Mouse (Mus musculus) thymus, postnatal 25 days (tissue): Measurements from ENCODE around the gene Prdm2.

Source experiments
- DNase-seq: peaks from one replicate; pipeline ENCODE4 v3.0.0; 2022

The Prdm2 gene

DNA sequence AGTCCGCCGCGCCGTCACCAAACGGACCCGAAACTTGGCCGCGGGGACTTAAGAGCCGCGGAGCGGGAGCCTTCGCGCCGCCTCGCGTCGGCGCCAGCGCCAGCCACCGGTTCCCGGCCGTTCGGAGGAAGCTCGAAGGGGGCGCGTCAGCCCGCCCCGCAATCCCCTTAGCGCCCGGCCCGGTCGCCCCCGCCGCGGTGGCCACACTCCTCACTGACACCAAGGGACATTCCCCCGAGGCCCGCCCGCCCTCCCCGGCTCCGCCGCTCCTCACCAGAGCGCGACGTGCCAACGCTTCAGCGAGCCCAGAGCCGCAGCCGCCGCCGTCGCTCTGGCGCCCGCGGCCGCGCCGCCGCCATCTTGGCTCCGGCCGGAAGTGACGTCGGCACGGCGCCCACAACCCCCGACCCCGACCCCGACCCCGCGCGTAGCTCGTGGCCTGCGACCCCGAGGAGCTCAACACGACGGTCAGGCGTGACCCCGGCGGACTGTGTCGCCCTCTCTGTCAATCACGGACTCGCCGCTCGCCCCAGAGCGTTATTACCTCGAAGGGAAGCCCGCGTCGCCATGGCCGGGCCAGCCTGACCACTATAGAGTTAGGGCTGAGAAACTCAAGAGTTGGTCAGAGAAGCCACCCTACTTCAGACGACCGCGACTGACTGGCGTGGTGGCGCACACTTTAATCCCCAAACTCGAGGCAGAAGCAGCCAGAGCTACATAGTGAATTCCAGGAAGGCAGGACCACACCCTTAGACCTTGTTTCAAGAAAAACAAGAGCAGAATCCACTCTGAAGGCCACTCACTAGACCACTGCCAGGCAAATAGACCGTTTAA is at the start of gene Prdm2:
Gene Prdm2 (minus strand): TSS at position 655 of the 834 bp plus-strand sequence.
- peak; percentile 66 for DNase-seq

DNA sequence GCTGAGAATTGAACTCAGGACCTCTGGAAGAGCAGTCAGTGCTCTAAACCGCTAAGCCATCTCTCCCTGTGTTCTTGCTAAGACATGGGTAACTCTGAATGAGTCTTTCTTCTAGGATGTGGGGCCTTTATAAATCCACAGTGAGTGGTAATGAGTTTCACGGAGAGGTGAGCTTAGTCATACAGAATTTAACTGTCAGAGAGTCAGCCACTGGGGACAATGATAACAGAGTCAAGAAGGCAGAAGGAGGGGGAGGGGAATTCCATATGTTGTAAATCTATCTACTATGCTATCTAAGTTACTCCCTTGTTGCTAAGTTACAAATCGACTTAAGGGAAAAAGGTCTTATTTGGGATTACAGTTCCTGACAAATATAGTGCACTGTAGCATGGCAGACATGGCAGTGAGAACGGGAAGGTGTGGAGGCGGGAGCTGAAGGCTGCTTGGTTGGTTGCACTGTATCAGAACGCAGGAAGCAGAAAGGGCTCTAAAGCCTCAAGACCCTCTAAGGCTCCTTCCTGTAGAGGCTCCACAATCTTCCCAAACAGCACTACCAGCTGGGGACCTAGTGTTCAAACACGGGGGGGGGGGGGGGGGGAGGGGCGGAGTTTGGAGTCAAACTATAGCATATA is 47.0 kb upstream of the Prdm2 start:
- no peak for DNase-seq

DNA sequence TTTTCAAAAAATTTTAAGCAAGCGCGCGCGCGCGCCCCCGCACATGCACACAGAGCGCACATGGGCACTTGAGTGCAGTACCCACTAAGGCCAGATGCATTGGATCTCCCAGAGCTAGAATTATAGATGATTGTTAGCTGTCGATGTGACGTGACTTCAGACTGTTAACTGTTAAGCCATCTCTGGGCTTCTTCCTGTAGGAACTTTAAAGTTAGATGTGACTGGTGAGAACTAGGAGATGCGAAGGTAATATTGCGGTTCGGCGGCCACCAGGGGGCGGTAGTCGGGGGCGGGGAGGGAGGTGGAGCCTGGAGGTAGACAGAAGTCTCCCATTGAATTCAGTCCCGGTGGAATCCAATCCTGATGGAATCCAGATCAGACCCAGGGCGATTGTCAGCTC is 45.7 kb upstream of the Prdm2 start:
- peak; percentile 37 for DNase-seq

DNA sequence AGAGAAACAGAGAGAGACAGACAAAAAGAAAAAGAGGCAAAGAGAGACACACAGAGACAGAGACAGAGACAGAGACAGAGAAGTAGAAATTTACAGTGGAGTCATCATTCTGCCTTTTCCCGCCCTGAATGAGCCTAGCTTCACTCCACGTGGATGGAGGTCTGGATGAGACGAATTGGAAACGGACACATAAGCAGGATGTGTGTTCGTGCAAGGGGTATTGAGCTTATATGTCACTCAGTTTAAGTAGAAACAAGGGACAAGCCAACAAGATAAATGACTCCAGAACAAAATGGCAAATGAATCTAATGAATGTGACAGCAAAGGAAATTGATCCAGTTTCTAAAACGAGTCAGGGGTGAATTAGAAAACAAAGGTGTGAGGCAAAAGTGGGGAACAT is 45.2 kb upstream of the Prdm2 start:
- DNase-seq, result no peak

DNA sequence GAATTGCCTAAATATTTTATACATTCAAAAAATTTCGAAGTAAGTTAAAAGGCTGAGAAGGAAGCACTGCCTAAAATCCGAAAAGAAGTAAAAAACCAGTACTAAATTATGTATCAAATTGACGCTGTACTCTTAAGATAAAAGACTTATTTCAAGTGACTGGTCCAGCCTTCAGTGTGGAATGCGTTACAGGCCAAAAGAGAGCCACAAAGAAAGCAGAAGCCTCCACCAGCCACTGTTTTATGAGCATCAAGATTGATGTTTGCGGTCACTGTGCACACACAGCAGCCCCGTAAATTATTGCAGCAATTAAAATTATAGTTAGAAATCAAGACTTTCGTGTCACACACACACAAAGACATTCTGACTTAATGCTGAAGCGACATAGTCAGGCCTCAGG is 42.7 kb upstream of the Prdm2 start:
- DNase-seq, result no peak

DNA sequence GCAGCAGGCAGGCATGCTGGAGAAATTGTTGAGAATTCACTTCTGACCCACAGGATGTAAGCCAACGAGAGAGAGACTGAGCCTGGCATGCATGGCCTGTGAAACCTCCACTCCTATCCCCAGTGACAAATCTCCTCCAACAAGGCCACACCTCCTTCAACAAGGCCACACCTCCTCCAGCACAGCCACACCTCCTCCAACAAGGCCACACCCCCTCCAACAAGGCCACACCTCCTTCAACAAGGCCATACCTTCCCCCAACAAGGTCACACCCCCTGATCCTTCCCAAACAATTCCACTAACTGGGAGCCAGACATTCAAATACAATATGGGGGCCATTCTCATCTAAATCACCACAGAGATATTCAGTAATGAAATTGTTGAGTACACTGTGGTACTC is 40.6 kb upstream of the Prdm2 start:
- no peak for DNase-seq

DNA sequence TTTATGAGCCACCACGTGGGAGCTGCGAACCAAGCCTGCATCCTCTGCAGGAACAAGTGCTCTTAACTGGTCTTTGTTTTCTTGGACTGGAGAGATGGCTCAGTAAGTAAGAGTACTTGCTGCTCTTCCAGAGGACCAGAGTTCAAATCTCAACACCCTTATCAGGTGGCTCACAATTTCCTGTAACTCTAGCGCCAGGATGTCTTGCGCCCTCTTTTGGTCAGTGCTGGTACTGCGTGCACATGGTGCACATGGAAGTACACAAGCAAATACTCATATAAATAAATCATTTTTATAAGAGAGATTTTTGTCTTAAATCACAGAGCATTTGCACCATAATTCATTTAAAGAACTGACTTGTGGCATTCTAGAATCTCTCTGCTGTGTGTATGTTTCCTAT is 35.3 kb upstream of the Prdm2 start:
- peak; percentile 22 for DNase-seq

DNA sequence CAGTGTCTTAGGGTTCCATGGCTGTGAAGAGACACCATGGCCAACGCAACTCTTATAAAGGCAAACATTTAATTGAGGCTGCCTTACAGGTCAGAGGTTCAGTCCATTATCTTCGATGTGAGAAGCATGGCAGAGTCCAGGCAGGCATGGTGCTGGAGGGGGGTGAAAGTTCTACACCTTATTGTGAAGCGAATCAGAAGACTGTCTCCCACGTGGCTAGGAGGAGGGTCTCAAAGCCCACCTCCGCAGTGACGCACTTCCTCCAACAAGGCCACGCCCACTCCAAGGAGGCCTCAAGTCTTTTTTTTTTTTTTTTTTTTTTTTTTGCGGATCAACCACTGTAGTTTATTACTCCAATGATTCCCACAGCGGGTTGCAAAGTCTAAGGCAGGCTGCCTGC is 28.5 kb upstream of the Prdm2 start:
- DNase-seq, result no peak

DNA sequence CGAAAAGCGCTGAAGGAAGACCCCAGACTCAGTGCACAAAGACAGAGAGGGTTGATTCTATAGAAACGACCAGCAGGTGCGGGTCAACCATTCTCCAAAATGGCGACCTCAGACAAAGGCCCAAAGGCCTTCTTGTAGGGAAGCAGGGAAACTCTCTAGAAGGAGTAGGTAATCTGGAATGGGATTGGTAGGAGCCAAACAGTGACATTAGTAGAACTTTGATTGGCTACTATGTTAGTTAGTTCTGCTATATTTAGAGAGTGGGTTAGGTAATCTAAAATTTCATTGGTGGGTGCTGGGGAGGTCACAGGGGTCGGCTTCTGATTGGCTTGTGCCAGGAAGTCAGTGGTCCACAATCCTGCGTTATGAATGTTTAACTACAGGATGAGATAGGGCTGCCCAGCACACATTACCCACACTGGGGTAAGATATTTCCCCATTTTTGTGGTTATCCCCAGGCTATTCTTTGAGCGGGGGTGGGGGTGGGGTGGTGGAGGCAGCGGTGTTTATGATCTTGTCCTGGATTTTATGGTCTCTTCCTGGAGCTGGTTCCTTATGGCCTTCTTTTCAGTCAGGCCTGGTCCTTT is 26.9 kb upstream of the Prdm2 start:
- no peak for DNase-seq

DNA sequence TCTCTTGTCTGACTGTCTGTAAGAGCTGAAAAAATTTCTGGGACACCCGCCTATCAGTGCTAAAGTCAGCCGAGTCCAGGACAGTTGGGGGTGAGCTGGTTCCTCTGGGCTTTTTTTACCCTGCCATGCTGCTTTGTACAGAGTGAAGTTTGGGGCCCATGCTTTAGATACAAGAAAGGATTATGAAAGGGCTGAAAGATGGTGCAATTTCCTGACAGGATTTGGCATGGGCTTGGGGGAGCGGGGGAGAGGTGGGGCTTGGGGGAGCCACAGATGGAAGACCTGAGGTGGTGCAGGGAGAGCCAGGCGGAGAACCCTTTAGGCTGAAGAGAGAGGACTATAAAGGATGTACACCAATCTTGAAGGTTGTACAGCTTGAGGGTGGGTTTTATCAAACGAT is 26.3 kb upstream of the Prdm2 start:
- no peak for DNase-seq

DNA sequence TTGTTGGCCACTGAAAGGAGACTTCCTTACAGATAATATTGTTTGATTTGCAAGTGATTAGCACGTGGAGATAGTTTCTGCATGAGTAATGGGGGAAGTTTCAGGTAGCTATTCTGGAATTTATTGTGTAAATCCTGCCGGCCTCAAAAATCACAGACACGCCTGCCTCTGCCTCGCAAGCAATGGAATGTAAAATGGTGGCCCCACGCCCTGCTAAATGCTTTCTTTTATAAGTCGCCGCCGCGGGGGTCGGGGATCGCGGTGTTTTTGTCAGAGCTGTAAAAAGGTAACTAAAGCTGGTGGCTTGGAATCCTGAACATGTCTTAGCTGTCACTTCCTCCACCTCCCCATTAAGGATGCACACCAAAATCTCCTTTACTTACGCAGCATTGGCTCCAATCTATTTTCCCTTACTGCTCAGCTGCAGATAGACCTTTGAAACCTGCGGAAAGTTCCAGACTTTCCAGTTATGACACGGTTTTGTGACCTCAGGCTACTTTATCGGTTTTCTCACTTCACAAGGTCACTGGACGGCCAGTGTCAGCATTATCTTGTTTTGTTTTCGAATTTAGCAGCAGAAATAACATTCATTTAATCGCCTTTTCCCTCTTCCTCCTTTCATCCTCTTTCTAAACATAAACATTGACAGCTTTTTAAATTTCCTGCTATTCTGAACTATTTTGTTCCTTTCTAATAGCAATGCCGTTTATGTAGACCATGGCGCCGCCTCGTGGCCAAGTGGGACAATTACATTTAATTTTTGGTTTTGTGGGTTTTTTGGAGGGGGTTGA is 25.6 kb upstream of the Prdm2 start:
- DNase-seq, result peak; percentile 42

DNA sequence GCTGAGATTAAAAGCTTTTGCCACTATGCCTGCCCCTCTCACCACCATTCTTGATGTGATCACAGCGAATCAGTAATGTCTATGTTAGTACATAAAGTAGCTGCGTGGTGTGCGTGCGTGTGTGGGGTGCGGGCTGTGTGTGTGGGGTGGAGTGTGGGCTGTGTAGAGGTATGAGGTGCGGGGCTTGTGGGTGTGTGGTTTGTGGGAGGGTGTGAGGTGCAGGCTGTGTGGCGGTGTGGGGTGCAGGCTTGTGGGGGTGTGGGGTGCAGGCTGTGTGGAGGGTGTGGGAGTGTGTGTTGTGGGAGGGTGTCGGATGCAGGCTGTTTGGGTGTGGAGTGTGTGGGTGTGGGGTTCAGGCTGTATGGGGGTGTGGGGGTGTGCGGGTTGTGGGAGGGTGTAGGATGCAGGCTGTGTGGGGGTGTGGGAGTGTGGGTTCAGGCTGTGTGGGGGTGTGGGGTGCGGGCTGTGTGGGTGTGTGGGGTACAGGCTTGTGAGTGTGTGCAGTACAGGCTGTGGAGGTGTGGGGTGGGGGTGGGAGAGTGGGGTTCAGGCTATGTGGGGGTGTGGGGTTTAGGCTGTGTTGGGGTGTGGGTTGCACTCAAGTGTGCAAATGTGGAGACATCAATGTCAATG is 19.1 kb upstream of the Prdm2 start:
- no peak for DNase-seq

DNA sequence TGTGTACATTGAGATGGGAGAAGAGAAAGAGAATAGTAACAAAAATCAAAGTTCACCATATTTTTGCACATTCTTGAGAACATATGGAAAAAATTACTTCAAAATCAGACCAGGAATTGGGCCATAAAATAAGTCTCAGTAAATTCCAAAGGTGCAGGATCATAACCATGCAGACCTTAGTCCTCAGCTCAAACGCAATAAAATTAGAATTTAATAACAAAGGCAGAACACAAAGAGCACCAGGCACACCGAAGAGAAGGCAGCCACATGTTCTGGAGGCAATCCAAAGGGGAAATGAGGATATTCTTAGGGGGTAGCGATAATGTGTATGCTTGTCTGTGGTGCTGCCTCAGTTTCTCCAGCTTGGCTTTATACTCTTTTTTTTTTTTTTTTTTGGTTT is 18.3 kb upstream of the Prdm2 start:
- DNase-seq, result no peak

DNA sequence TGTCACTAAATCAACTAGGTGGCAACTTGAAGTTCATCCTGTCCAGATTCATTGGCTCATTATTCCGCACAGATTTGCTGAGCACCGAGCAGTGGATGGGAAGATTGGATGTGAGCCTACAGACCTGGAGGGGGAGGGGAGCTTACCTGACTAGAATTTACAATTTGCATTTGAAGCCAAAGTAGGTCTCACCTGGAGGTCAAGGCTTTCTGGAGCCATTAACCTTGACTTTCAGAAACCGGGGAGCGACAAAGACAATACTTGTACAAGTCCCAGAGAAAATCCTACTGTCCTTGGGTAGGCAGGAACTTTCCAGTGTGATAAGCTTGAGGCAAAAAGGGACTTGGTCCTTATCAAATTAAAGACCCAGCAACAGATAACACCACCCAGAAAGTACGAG is 15.2 kb upstream of the Prdm2 start:
- no peak for DNase-seq

DNA sequence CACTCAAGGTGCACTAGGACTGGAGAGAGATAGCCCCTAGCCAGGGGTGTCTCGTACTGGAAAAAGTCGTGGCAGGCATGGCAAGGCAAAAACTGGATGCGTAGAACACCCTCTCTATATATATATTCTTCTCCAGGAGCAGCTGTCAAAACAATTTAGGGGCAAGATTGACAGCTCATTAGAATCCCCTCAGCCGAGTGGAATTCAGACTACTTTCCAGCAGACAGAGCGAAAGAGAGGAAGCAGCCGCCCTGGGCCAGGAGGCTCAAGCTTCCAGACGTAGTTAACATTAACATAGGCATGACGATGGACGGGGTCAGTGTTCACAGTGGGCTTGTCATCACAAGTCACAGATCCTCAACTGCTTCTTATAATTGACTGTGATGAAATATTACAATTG is 13.1 kb upstream of the Prdm2 start:
- no peak for DNase-seq

DNA sequence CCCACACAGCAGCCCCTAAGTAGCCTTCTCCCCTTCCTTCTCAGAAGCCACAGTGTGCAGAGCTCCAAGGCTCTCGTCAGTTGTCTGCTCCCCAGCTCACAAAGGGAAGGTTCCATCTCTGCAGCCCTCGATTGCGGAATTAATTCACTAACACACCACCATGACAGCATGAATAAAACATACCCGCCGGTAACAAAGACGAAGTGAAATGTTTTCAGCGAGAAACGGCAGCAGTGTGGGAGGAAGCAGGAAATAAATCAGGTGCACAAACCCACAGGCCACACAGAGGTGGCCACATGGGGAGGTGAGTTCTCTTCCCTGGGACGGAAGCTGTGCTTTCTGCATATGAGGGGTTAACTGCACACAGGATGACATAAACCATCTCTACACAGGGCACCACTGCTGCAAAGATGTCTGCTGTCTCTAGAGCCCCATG is 6.5 kb upstream of the Prdm2 start:
- DNase-seq, result peak; percentile 45

DNA sequence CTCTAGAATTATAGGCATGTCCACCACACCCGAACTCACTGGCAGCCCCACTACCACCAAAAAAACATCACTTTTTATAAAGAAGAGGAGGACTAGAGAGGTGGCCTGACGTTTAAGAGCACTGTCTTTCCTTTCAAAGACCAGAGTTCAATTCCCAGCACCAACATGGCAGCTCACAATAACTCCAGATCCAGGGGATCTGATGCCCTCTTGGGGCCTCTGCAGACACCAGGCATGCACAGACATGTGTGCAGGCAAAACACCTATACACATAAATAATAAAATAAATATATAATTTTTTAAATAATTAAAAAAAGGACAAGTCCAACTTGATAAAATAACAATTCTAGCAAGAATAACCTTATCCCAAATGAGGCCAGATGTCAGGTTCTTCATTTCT is 6.1 kb upstream of the Prdm2 start:
- no peak for DNase-seq

DNA sequence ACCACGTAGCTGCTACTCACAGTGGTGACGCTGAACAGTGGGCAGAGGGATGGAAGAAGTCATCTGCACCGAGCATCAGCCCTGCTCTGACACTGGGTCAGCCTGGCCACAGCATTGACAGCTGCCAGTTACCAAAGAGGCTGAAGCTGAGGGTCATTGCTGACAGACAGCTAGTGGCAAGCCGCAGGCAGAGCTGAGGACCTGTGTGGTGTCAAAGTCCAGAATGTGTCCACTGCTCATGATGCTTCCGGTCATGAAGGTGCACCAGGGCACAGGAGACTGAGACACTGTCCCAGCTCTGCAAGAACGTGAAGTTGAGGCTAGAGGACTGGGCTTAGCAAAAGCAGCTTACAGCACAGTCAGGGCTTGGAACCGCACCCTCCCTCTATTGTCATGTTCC is 4.4 kb upstream of the Prdm2 start:
- no peak for DNase-seq

DNA sequence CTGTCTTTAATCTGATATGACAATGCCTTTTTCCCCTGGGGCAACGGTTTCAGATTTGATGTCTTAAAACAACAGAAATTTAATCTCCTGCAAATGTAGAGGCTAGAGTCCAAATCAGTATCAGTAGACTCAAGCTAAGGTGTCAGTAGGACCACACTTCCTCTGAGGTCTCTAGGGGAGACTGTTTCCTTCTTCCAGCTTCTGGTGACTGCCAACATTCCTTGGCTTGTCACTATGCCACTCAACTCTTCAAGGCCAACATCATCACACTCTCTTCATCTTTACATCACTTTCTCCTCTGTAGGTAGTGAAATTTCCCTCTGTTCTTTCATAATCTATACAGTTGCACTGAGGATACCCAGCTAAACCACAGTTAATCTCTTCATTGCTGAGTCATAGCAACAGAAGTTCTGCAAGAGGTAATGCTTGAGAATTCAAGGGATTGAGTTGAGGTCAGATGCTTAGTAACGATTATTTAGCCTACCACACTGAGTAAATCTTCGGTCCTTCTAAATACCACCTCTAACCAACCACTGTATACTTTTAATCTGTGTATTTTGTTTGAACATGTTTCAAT is 1.5 kb upstream of the Prdm2 start:
- DNase-seq, result no peak

DNA sequence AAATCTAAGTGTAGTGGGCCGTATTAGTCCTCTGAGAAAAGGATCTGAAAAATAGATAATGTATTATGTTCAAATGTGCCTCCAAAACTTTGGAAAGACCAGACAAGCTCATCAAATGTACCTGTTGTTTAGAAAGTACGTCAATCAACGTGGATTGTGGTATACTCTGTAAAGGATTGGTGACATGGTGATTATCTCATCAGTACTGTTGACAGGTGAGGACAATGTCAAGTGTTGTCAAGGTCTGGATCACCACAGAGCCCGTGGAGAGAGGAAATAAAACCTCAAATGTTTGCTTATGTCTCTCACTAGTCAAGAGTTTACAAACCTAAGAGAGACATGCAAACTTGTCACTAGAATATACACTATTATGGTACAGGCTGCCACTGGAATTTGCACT is 776 bp upstream of the Prdm2 start:
- no peak for DNase-seq

DNA sequence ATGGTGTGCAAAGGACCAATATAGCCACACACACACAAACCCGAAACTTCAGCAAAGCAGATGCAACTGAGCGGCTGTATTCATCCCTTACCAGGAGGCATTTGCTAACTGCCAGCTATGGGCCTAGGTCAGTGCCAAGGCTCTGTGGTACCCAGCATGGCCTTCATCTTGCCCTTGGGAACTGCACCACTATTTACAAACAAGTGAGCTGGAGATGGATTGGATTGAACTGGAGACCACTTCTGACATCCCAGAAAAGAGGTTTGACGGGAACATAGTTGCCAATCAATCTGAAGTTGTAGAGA is 332 bp upstream of the Prdm2 start:
- DNase-seq, result no peak

DNA sequence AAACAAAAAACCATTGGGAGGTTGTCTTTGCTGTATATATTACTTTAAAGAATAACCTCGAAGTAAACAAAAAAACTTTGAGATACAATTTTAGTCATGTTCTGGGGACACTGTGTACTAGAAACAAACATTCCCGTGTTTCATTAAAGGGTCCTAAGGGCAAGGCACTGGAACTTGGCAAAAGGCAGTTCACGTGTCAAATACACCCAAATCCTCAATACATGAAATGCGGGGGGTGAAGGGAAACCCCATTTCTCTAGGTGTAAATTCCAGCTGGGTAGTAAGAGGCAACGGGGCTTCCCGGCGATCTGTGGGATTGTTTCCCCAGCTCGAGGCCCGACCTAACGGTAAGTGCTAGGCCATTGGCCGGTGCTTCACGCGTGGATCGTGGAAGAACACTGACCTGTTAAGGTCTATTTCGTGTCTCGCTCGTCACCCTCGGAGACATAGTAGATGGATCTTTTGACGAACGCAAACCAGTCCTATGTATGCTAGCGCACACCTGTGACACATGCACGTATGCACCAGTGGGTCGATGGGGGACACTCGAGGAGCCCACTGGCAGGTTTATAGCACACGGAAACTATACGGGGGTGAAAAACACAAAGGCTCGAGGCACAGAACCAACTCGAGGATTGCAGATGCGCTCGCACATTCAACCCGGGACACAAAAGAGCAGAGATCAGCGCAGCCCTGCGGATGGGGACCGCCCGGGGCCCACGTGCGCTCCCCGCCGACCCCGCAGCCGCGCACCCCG is 1.0 kb downstream of the Prdm2 start:
- no peak for DNase-seq
